Mouse (Mus musculus): ENCODE data around the gene Podnl1.

GRCm38 (mm10) chr8:84127202-84127901 lies 1.6 kb downstream of the Podnl1 start:
- TF ChIP-seq CTCF (IDR thresholded peaks at IDR 0.05; ENCODE audit: low read depth) = no peak
- TF ChIP-seq EP300 (IDR thresholded peaks at IDR 0.05; ENCODE audit: low read depth) = no peak
